Mouse (Mus musculus): ENCODE data around the gene Iars2. TPM values are rescaled to one million over a fixed set of nuclear protein-coding genes. Genes with fewer than 3 reads are reported as not detected.
A peak's percentile ranks its signal among the peaks of the same experiment; 100 is the strongest.

The Iars2 gene
- total and polyA plus RNA-seq, 3 experiments, result 39.9 to 43.9 TPM; not detected in 1

GRCm38 (mm10) chr1:185331364-185331763, 2.2 kb upstream of the Iars2 start:
- H3K79me2 ChIP-seq (ENCODE audit: control insufficient read depth, insufficient read depth, low read length, poor library complexity), result peaks cover 9% of the 10 kb centered on the region
- peak overlapping the region; percentile 28; the same call in 1 of the 2 replicates for H3K27ac ChIP-seq (ENCODE audit: control insufficient read depth, low read depth, low read length)
- H3K9ac ChIP-seq (ENCODE audit: control insufficient read depth, low read depth, low read length, poor library complexity, severe bottlenecking), result peak overlapping the region; percentile 83
- peaks cover 2 to 11% of the 10 kb centered on the region in 2 experiments; a peak in 2 of 4 replicates for H3K4me1 ChIP-seq (ENCODE audit: control insufficient read depth in 1 of 2, insufficient read depth in 2 of 2, low read length in 2 of 2)
- H3K27me3 ChIP-seq (ENCODE audit: control insufficient read depth in 1 of 2, insufficient read depth in 2 of 2, low read length in 2 of 2), result no peaks in the 10 kb centered on the region
- H3K36me3 ChIP-seq (ENCODE audit: control insufficient read depth in 1 of 2, insufficient read depth in 2 of 2, low read length in 2 of 2), result peaks cover 0 to 10% of the 10 kb centered on the region in 2 experiments; a peak in 3 of 4 replicates
- peak overlapping the region; percentile 81 to 84 for H3K4me3 ChIP-seq (ENCODE audit: control insufficient read depth in 1 of 2, insufficient read depth in 1 of 2, low read depth in 2 of 2, low read length in 2 of 2)
- no peaks in the 10 kb centered on the region for H3K9me3 ChIP-seq (replicated peaks; ENCODE audit: insufficient read depth, low read length)
- peak; percentile 49 for DNase-seq (ENCODE audit: low read depth, low spot score)
- peak; percentile 77 for TF ChIP-seq ZNF384 (IDR thresholded peaks at IDR 0.05; ENCODE audit: low read depth, low read length)
- TF ChIP-seq MYC (IDR thresholded peaks at IDR 0.05; ENCODE audit: low read depth, low read length), result peak; percentile 89
- peak in 2 of 3 experiments; percentile 28 to 32; a peak in 2 of 6 replicates for TF ChIP-seq CTCF (IDR thresholded peaks at IDR 0.05 in 2 of 3, conservative IDR thresholded peaks at IDR 0.05 in 1 of 3; ENCODE audit: control insufficient read depth in 1 of 3, insufficient read depth in 1 of 3, low read depth in 2 of 3, low read length in 3 of 3, poor library complexity in 1 of 3, severe bottlenecking in 1 of 3)
- no peak for TF ChIP-seq TCF12 (IDR thresholded peaks at IDR 0.05; ENCODE audit: low read depth, low read length)
- TF ChIP-seq MAX (IDR thresholded peaks at IDR 0.05; ENCODE audit: low read length), result 0 out of 2 replicates have a peak, but pooled peaks have one; percentile 13
- peak; percentile 14; the same call in 1 of the 2 replicates for TF ChIP-seq TBP (IDR thresholded peaks at IDR 0.05; ENCODE audit: low read depth, low read length)
- TF ChIP-seq ZC3H11A (IDR thresholded peaks at IDR 0.05; ENCODE audit: low read depth, low read length), result no peak
- no peak for TF ChIP-seq GABPA (IDR thresholded peaks at IDR 0.05; ENCODE audit: low read depth, low read length)
- peak; percentile 47; the same call in 1 of the 2 replicates for TF ChIP-seq MXI1 (IDR thresholded peaks at IDR 0.05; ENCODE audit: low read depth, low read length)

DNA sequence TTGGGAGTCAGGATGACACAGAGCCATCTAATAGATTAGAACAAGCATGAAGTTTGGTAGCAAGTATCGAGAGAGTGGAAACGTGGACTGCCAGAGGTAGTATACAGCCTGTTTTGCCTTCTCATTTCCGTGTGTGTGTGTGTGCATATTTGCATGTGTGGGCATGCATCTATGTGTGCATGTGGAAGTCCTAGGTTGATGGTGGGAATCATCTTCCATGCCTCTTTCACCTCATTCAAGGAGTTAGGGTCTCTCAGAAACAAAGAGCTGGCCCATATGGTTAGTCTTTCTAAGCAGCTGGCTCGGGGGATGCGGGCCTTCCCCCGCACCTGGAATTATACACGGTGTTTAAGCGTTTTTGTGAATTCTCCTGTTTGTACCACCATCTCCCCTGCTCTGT, 655 bp upstream of the Iars2 start:
- Histone ChIP-seq H3K79me2 (ENCODE audit: control insufficient read depth, insufficient read depth, low read length, poor library complexity) (peaks cover 9% of the 10 kb centered on the region), H3K4me3 (ENCODE audit: control insufficient read depth in 1 of 2, insufficient read depth in 1 of 2, low read depth in 2 of 2, low read length in 2 of 2) (peak overlapping the region; percentile 81 to 98), H3K36me3 (ENCODE audit: control insufficient read depth in 1 of 2, insufficient read depth in 2 of 2, low read length in 2 of 2) (peaks cover 3 to 10% of the 10 kb centered on the region in 2 experiments), H3K4me1 (ENCODE audit: control insufficient read depth in 1 of 2, insufficient read depth in 2 of 2, low read length in 2 of 2) (peaks cover 2 to 11% of the 10 kb centered on the region in 2 experiments; a peak in 2 of 4 replicates), H3K9ac (ENCODE audit: control insufficient read depth, low read depth, low read length, poor library complexity, severe bottlenecking) (peak overlapping the region; percentile 69), H3K27me3 (ENCODE audit: control insufficient read depth in 1 of 2, insufficient read depth in 2 of 2, low read length in 2 of 2) (no peaks in the 10 kb centered on the region), H3K27ac (ENCODE audit: control insufficient read depth, low read depth, low read length) (peak overlapping the region; percentile 69), H3K9me3 (replicated peaks; ENCODE audit: insufficient read depth, low read length) (no peaks in the 10 kb centered on the region)
- DNase-seq (ENCODE audit: low read depth, low spot score), result no peak
- no peak for TF ChIP-seq SMC3 (IDR thresholded peaks at IDR 0.05; ENCODE audit: low read depth, low read length)
- no peak for TF ChIP-seq CTCF (IDR thresholded peaks at IDR 0.05 in 2 of 3, conservative IDR thresholded peaks at IDR 0.05 in 1 of 3; ENCODE audit: control insufficient read depth in 1 of 3, insufficient read depth in 1 of 3, low read depth in 2 of 3, low read length in 3 of 3, poor library complexity in 1 of 3, severe bottlenecking in 1 of 3)
- no peak for TF ChIP-seq MAX (IDR thresholded peaks at IDR 0.05; ENCODE audit: low read length)
- TF ChIP-seq ZNF384 (IDR thresholded peaks at IDR 0.05; ENCODE audit: low read depth, low read length), result no peak
- TF ChIP-seq BHLHE40 (IDR thresholded peaks at IDR 0.05; ENCODE audit: borderline replicate concordance, low read depth, low read length), result no peak
- no peak for TF ChIP-seq USF1 (IDR thresholded peaks at IDR 0.05; ENCODE audit: low read depth, low read length)
- no peak for TF ChIP-seq ZKSCAN1 (IDR thresholded peaks at IDR 0.05; ENCODE audit: low read depth, low read length)
- TF ChIP-seq HCFC1 (IDR thresholded peaks at IDR 0.05; ENCODE audit: low read depth, low read length), result no peak
- no peak for TF ChIP-seq ZC3H11A (IDR thresholded peaks at IDR 0.05; ENCODE audit: low read depth, low read length)
- no peak for TF ChIP-seq MEF2A (IDR thresholded peaks at IDR 0.05; ENCODE audit: extremely low read depth, insufficient replicate concordance, low read depth, low read length, poor library complexity, severe bottlenecking)
- TF ChIP-seq JUND (IDR thresholded peaks at IDR 0.05; ENCODE audit: low read depth, low read length), result no peak
- TF ChIP-seq POLR2A (IDR thresholded peaks at IDR 0.05; ENCODE audit: control insufficient read depth in 1 of 2, insufficient read depth in 1 of 2, low read depth in 1 of 2, low read length in 2 of 2, poor library complexity in 1 of 2), result no peak
- no peak for TF ChIP-seq ZMIZ1 (IDR thresholded peaks at IDR 0.05; ENCODE audit: low read depth, low read length)
- TF ChIP-seq TBP (IDR thresholded peaks at IDR 0.05; ENCODE audit: low read depth, low read length), result no peak
- TF ChIP-seq POLR2AphosphoS5 (IDR thresholded peaks at IDR 0.05; ENCODE audit: borderline replicate concordance, low read depth, low read length), result no peak
- TF ChIP-seq CHD2 (IDR thresholded peaks at IDR 0.05; ENCODE audit: low read length), result no peak
- no peak for TF ChIP-seq GABPA (IDR thresholded peaks at IDR 0.05; ENCODE audit: low read depth, low read length)

All from MEL (cell line).